Mouse (Mus musculus) liver, embryonic 11.5 days (tissue): ENCODE data around the gene Lsmem1. TPM values are rescaled to one million over a fixed set of nuclear protein-coding genes. Genes with fewer than 3 reads are reported as not detected.
"Not testable (repeated sequence)": the region's sequence is repeated elsewhere in the genome, so short reads cannot be mapped to it uniquely, and the experiment has no call there.

Source experiments
- ATAC-seq: fragments of 200-750 bp; cut with Nextera tagmentation; replicated peaks from 2 replicates; pipeline ENCODE4 v1.8.0; 2017; ENCODE audit warnings: moderate number of reproducible peaks, mild to moderate bottlenecking, moderate TSS enrichment, moderate library complexity; ENCODE audit not compliant: low FRiP score
- DNase-seq: peaks from one replicate; pipeline ENCODE4 v3.0.0-alpha.2; 2017; ENCODE audit warnings: low spot score
- H3K27ac ChIP-seq: fragments of 300-500 bp; sonication (generic); 2 replicates; pipeline ENCODE4 v1.5.1; 2014; ENCODE audit warnings: mild to moderate bottlenecking, low read depth, low read length, control low read depth
- H3K27me3 ChIP-seq: fragments of 300-500 bp; sonication (generic); replicated peaks from 2 replicates; pipeline ENCODE4 v1.6.1; 2014; ENCODE audit warnings: low read length, mixed read lengths; ENCODE audit not compliant: control insufficient read depth, insufficient read depth
- H3K36me3 ChIP-seq: fragments of 300-500 bp; sonication (generic); 2 replicates; pipeline ENCODE4 v1.6.1; 2014; ENCODE audit warnings: mild to moderate bottlenecking, low read length, moderate library complexity, mixed read lengths; ENCODE audit not compliant: control insufficient read depth, insufficient read depth
- H3K4me1 ChIP-seq: fragments of 300-500 bp; sonication (generic); replicated peaks from 2 replicates; pipeline ENCODE4 v1.6.1; 2014; ENCODE audit warnings: low read length, mixed read lengths; ENCODE audit not compliant: control insufficient read depth, insufficient read depth
- H3K4me2 ChIP-seq: fragments of 300-500 bp; sonication (generic); 2 replicates; pipeline ENCODE4 v1.6.1; 2014; ENCODE audit warnings: mild to moderate bottlenecking, control low read depth, moderate library complexity
- H3K4me3 ChIP-seq: fragments of 300-500 bp; sonication (generic); 2 replicates; pipeline ENCODE4 v1.5.1; 2014; ENCODE audit warnings: low read depth, low read length, control low read depth
- H3K9ac ChIP-seq: fragments of 300-500 bp; sonication (generic); 2 replicates; pipeline ENCODE4 v1.6.1; 2014; ENCODE audit warnings: low read depth, low read length, control low read depth
- H3K9me3 ChIP-seq: fragments of 300-500 bp; sonication (generic); 2 replicates; pipeline ENCODE4 v1.6.1; 2016; ENCODE audit warnings: low read length, inconsistent platforms, mixed read lengths; ENCODE audit not compliant: control insufficient read depth
- WGBS: fragments of 180-500 bp; shearing (Covaris S2); extraction: QIAGEN DNeasy Blood & Tissue Kit; methylation state at CpG from one replicate; pipeline ENCODE4 v1.1.7; 2014; 5-methylcytosine and 5-hydroxymethylcytosine counted together
- polyA plus RNA-seq: library from polyadenylated mRNA; unstranded; fragments of >200 nt; fragmentation: Nextera tagmentation; extraction: Ambion mirVana; gene quantifications from 2 replicates; pipeline ENCODE4 v1.2.1, GENCODE M21; 2014

Lsmem1 gene
- polyA plus RNA-seq, 1 experiment from 2014 or later: 0.14 TPM

DNA sequence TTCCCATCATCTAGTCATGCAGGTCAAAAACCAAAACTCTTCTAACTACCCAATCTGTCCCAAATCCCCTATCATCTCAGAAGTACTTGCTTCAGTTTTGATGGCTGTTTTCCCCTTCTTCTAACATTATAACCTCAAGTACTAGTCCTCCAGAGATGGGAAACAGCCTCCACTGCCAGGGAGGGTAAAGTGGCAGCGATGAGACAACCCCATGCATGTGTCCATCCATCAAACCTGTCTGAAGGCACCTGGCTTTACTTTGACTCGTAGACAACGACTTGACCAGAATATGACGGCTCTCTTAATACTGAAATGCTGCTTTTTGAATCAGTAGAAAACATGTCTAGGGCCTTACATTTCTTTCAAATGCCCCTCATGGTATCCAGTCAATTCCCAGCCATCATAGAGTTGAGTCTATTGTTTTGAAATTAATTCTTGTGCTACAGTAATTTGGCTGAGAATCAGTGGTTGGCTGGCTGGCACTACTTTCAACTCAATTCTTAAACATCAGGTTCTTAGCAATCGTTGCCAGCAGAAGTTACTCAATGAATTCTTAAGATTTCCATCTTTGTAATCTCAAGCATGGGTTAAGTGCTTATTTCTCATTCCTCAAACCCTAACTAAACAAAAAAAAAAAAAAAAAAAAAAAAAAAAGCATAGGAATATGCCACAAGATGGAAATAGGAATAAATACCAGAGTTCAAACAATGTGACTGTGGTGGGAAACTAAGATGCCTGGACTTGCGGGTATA lies 1.4 kb upstream of the Lsmem1 start:
- H3K4me3 ChIP-seq: no peak overlapping the region
- peaks cover 16% of the 10 kb centered on the region for H3K36me3 ChIP-seq
- DNase-seq (no peak), ATAC-seq (no peak)
- H3K4me1 ChIP-seq: no peaks in the 10 kb centered on the region
- 85% methylated on average over 6 of the region's 6 CpGs for WGBS
- no peak overlapping the region for H3K9ac ChIP-seq
- H3K4me2 ChIP-seq: no peak overlapping the region
- H3K27ac ChIP-seq: no peak overlapping the region
- H3K9me3 ChIP-seq: no peaks in the 10 kb centered on the region
- no peaks in the 10 kb centered on the region for H3K27me3 ChIP-seq

DNA sequence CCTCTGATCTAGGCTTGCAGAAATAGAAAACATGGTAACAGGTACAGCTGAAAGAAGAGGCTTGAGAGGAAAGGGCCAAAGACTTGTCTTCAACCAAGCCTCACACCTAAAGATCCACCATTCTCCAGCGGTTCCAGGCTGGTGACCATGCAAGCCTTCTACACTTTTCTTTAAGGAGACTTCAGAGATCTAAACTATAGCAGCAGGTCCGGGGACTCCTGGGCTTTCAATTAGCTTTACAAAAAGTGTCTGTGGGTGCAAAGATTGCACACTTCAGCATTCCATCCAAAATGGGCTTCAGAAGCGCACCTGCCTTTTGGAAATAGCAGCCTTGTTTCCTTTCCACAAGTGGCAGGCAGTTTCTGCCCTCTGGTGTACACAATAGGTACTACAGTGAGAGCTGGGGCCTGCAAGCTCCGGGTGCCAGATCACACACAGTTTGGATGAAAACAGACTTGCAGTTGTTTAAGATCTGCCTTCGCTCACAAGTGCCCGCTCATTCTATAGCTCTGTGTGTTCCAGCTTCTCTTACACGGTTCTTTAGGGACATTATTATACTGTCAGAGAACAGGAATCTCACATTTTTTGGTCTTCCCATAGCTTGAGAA lies 609 bp upstream of the Lsmem1 start:
- Histone ChIP-seq H3K4me2 (no peak overlapping the region), H3K4me3 (no peak overlapping the region), H3K27me3 (no peaks in the 10 kb centered on the region), H3K27ac (no peak overlapping the region), H3K36me3 (peaks cover 11% of the 10 kb centered on the region), H3K9ac (no peak overlapping the region), H3K9me3 (no peaks in the 10 kb centered on the region), H3K4me1 (no peaks in the 10 kb centered on the region)
- 54% methylated on average over 7 of the region's 7 CpGs for WGBS
- ATAC-seq: 0 out of 2 replicates have a peak, but pooled peaks have one; percentile 36
- DNase-seq: no peak

- H3K9ac ChIP-seq: no peak overlapping the region
- no peaks in the 10 kb centered on the region for H3K4me1 ChIP-seq
- no peak overlapping the region for H3K27ac ChIP-seq
- H3K9me3 ChIP-seq: no peaks in the 10 kb centered on the region
- H3K27me3 ChIP-seq: no peaks in the 10 kb centered on the region
- peaks cover 7% of the 10 kb centered on the region for H3K36me3 ChIP-seq
- H3K4me2 ChIP-seq: no peak overlapping the region
- ATAC-seq (no peak), DNase-seq (no peak)
- no peak overlapping the region for H3K4me3 ChIP-seq
- WGBS: 84% methylated on average over 9 of the region's 9 CpGs
Observed at GRCm38 (mm10) chr12:40198427-40198826, 863 bp downstream of the Lsmem1 start.

GRCm38 (mm10) chr12:40198019-40198418 lies 1.3 kb downstream of the Lsmem1 start:
- Histone ChIP-seq H3K4me3 (no peak overlapping the region), H3K36me3 (peaks cover 7% of the 10 kb centered on the region; the same call in 1 of the 2 replicates), H3K4me1 (no peaks in the 10 kb centered on the region), H3K9ac (no peak overlapping the region), H3K9me3 (no peaks in the 10 kb centered on the region), H3K27ac (no peak overlapping the region), H3K27me3 (no peaks in the 10 kb centered on the region), H3K4me2 (no peak overlapping the region)
- no peak for DNase-seq
- whole genome bisulfite sequencing: 89% methylated on average over 5 of the region's 5 CpGs
- ATAC-seq: no peak

GRCm38 (mm10) chr12:40197511-40197910 lies 1.8 kb downstream of the Lsmem1 start:
- Histone ChIP-seq H3K27me3 (no peaks in the 10 kb centered on the region), H3K27ac (no peak overlapping the region), H3K4me3 (no peak overlapping the region), H3K9me3 (no peaks in the 10 kb centered on the region), H3K36me3 (peaks cover 4% of the 10 kb centered on the region; the same call in 1 of the 2 replicates), H3K4me1 (no peaks in the 10 kb centered on the region), H3K4me2 (no peak overlapping the region), H3K9ac (no peak overlapping the region)
- ATAC-seq: no peak
- no peak for DNase-seq

GRCm38 (mm10) chr12:40185474-40185873 lies 13.8 kb downstream of the Lsmem1 start:
- Histone ChIP-seq H3K9me3 (peaks cover 5% of the 10 kb centered on the region; the same call in 1 of the 2 replicates), H3K9ac (no peak overlapping the region), H3K27ac (no peak overlapping the region), H3K36me3 (no peaks in the 10 kb centered on the region), H3K27me3 (no peaks in the 10 kb centered on the region), H3K4me2 (no peak overlapping the region), H3K4me1 (no peaks in the 10 kb centered on the region), H3K4me3 (no peak overlapping the region)
- DNase-seq: no peak
- 57% methylated on average over 3 of the region's 3 CpGs for WGBS
- no peak for ATAC-seq

GRCm38 (mm10) chr12:40177089-40177488 lies 22.2 kb downstream of the Lsmem1 start:
- Histone ChIP-seq H3K9me3 (peaks cover 5% of the 10 kb centered on the region; the same call in 1 of the 2 replicates), H3K4me2 (no peak overlapping the region), H3K27ac (no peak overlapping the region), H3K36me3 (no peaks in the 10 kb centered on the region), H3K4me3 (no peak overlapping the region), H3K4me1 (no peaks in the 10 kb centered on the region), H3K27me3 (no peaks in the 10 kb centered on the region), H3K9ac (no peak overlapping the region)
- ATAC-seq (no peak), DNase-seq (no peak)
- 60% methylated on average over 6 of the region's 6 CpGs for WGBS

DNA sequence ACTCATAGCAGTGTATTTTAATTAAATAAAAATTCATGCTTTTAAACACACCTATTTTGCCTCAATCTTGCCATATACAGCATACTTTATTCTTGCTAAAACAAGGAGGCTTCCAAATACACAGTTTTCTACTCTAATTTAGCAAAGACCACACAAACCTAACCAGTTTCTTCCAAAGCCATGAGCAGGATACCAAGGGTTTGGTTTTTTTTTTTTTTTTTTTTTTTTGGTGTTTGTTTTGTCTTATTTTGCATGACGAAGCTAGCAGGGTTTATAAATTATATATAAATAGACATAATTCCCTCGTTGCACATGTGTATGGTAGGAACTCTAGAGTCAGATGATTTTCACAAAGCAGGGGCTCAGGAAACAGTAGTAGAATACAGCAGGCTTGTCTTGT lies 23.1 kb downstream of the Lsmem1 start:
- ATAC-seq: no peak
- WGBS: 63% methylated on average over 2 of the region's 2 CpGs

GRCm38 (mm10) chr12:40175171-40175570 lies 24.1 kb downstream of the Lsmem1 start:
- not testable (repeated sequence) for DNase-seq, H3K4me3 ChIP-seq, ATAC-seq, H3K4me2 ChIP-seq, H3K9me3 ChIP-seq, H3K36me3 ChIP-seq, H3K27ac ChIP-seq, H3K9ac ChIP-seq, H3K27me3 ChIP-seq, H3K4me1 ChIP-seq
- WGBS: 61% methylated on average over 1 of the region's 1 CpGs

More for the DNA sequence above, 23.1 kb downstream of the Lsmem1 start:
- Histone ChIP-seq H3K36me3 (no peaks in the 10 kb centered on the region), H3K9me3 (peaks cover 3% of the 10 kb centered on the region; the same call in 1 of the 2 replicates), H3K4me2 (no peak overlapping the region), H3K4me3 (no peak overlapping the region), H3K9ac (no peak overlapping the region), H3K4me1 (no peaks in the 10 kb centered on the region), H3K27ac (no peak overlapping the region), H3K27me3 (no peaks in the 10 kb centered on the region)
- DNase-seq: no peak
